Mouse (Mus musculus) granulocyte monocyte progenitor cell, adult 5-6 weeks (primary cell): ENCODE data around the gene Tmem163. TPM values are rescaled to one million over a fixed set of nuclear protein-coding genes. Genes with fewer than 3 reads are reported as not detected.
A peak's percentile ranks its signal among the peaks of the same experiment; 100 is the strongest.

Experiments
- ATAC-seq: replicated peaks from 2 replicates; pipeline ENCODE4 v1.8.0; 2016; ENCODE audit warnings: mild to moderate bottlenecking, moderate TSS enrichment, inconsistent platforms; ENCODE audit not compliant: poor library complexity, severe bottlenecking
- total RNA-seq, 2 experiments: library from RNA; stranded (forward) in 1 of 2; stranded (reverse) in 1 of 2; fragments of 200-712, 200-1000 nt in 1 of 2; fragments of >200 nt in 1 of 2; fragmentation: Nextera tagmentation in 1 of 2; gene quantifications; 2 replicates each; pipeline ENCODE4 v1.2.3; 2014 to 2017

Gene Tmem163
- total RNA-seq, 2 experiments from 2014 or later: not detected

GRCm38 (mm10) chr1:127576563-127576962 is 102.8 kb downstream of the Tmem163 start:
- ATAC-seq: no peak

- no peak for ATAC-seq
Measured at GRCm38 (mm10) chr1:127576143-127576542, 103.2 kb downstream of the Tmem163 start.

GRCm38 (mm10) chr1:127575692-127576091 is 103.7 kb downstream of the Tmem163 start:
- ATAC-seq: no peak

GRCm38 (mm10) chr1:127573186-127573585 is 106.2 kb downstream of the Tmem163 start:
- ATAC-seq: no peak

- no peak for ATAC-seq
Measured at GRCm38 (mm10) chr1:127568641-127569040, 110.7 kb downstream of the Tmem163 start.

GRCm38 (mm10) chr1:127556486-127556845 is 122.9 kb downstream of the Tmem163 start:
- ATAC-seq: no peak

- ATAC-seq: no peak
Measured at GRCm38 (mm10) chr1:127555822-127556485, 123.4 kb downstream of the Tmem163 start.

GRCm38 (mm10) chr1:127548078-127548477 is 131.3 kb downstream of the Tmem163 start:
- no peak for ATAC-seq

GRCm38 (mm10) chr1:127542756-127543155 is 136.6 kb downstream of the Tmem163 start:
- no peak for ATAC-seq

GRCm38 (mm10) chr1:127541931-127542330 is 137.4 kb downstream of the Tmem163 start:
- no peak for ATAC-seq

GRCm38 (mm10) chr1:127541522-127541921 is 137.8 kb downstream of the Tmem163 start:
- no peak for ATAC-seq

GRCm38 (mm10) chr1:127537204-127538038 is 141.9 kb downstream of the Tmem163 start:
- ATAC-seq: no peak

GRCm38 (mm10) chr1:127536448-127536847 is 142.9 kb downstream of the Tmem163 start:
- no peak for ATAC-seq

- ATAC-seq: no peak
Measured at GRCm38 (mm10) chr1:127531723-127532122, 147.6 kb downstream of the Tmem163 start.

GRCm38 (mm10) chr1:127530849-127531580 is 148.3 kb downstream of the Tmem163 start:
- ATAC-seq: no peak

- ATAC-seq: no peak
Measured at GRCm38 (mm10) chr1:127523364-127523763, 156.0 kb downstream of the Tmem163 start.

GRCm38 (mm10) chr1:127514888-127515287 is 164.5 kb downstream of the Tmem163 start:
- ATAC-seq: no peak

GRCm38 (mm10) chr1:127514479-127514878 is 164.9 kb downstream of the Tmem163 start:
- ATAC-seq: peak; percentile 82

- peak; percentile 25 for ATAC-seq
Measured at GRCm38 (mm10) chr1:127513664-127514063, 165.7 kb downstream of the Tmem163 start.

- no peak for ATAC-seq
Measured at GRCm38 (mm10) chr1:127513140-127513539, 166.2 kb downstream of the Tmem163 start.

GRCm38 (mm10) chr1:127512709-127513108 is 166.6 kb downstream of the Tmem163 start:
- peak; percentile 41 for ATAC-seq
